Mouse (Mus musculus) thymus, adult 2 months (tissue): ENCODE data around the gene Arpp21.

Source experiments
- CTCF ChIP-seq: fragments of 200-500 bp; IDR thresholded peaks from 2 replicates; pipeline ENCODE4 v1.5.1; 2012; ENCODE audit warnings: mild to moderate bottlenecking, control low read depth, low read length, moderate library complexity, borderline replicate concordance; ENCODE audit not compliant: control insufficient read depth, poor library complexity, insufficient read depth; ENCODE audit errors: extremely low read depth
- POLR2A ChIP-seq: fragments of 200-500 bp; IDR thresholded peaks from 2 replicates; pipeline ENCODE4 v1.6.1; 2012; ENCODE audit warnings: mild to moderate bottlenecking, low read length, control low read depth, moderate library complexity; ENCODE audit not compliant: control insufficient read depth, poor library complexity, insufficient read depth; ENCODE audit errors: extremely low read depth

GRCm38 (mm10) chr9:112098267-112098666, 137.5 kb downstream of the Arpp21 start:
- TF ChIP-seq CTCF (no peak), POLR2A (no peak)
